Mouse (Mus musculus): ENCODE results near the gene Kdelr2. TPM values are rescaled to one million over a fixed set of nuclear protein-coding genes. Genes with fewer than 3 reads are reported as not detected.
A peak's percentile ranks its signal among the peaks of the same experiment; 100 is the strongest.
"Not testable (repeated sequence)": the region's sequence is repeated elsewhere in the genome, so short reads cannot be mapped to it uniquely, and the experiment has no call there.

Kdelr2 gene
- total RNA-seq (2021): 10 to 100 TPM; 48.8 to 53.8 TPM
- long read RNA-seq, transcript Kdelr2-201 (5 exons, 1,829 nt): major isoform, 25 of 27 reads
- long read RNA-seq, partial matches to known transcripts: 1 of 27 reads
- long read RNA-seq, other reads (novel, unspliced or antisense): 1 of 27 reads

- peak; percentile 82 to 89 for DNase-seq (ENCODE audit: low spot score in 2 of 2)
These were observed at the start of gene Kdelr2 for GRCm38 (mm10) chr5:143403221-143404147. TSS of gene Kdelr2 (plus strand) at chr5:143403838.

GRCm38 (mm10) chr5:143356017-143356416 lies 47.6 kb upstream of the Kdelr2 start:
- DNase-seq (ENCODE audit: low spot score in 2 of 2): no peak

GRCm38 (mm10) chr5:143356686-143357388 lies 46.8 kb upstream of the Kdelr2 start, which contains the start of gene Grid2ip:
TSS of gene Grid2ip (plus strand) at chr5:143357338.
- no peak for DNase-seq (ENCODE audit: low spot score in 2 of 2)

- DNase-seq (ENCODE audit: low spot score in 2 of 2): peak in 1 of 2 experiments; percentile 17
These were observed 46.1 kb upstream of the Kdelr2 start for GRCm38 (mm10) chr5:143357564-143357963.

GRCm38 (mm10) chr5:143359263-143359662 lies 44.4 kb upstream of the Kdelr2 start:
- no peak for DNase-seq (ENCODE audit: low spot score in 2 of 2)

- peak in 1 of 2 experiments; percentile 25 for DNase-seq (ENCODE audit: low spot score in 2 of 2)
These were observed 43.6 kb upstream of the Kdelr2 start for GRCm38 (mm10) chr5:143360000-143360399.

- DNase-seq (ENCODE audit: low spot score in 2 of 2): peak in 1 of 2 experiments; percentile 18
These were observed 42.2 kb upstream of the Kdelr2 start for GRCm38 (mm10) chr5:143361428-143361827.

- DNase-seq (ENCODE audit: low spot score in 2 of 2): peak; percentile 35 to 60
These were observed 39.7 kb upstream of the Kdelr2 start for GRCm38 (mm10) chr5:143363678-143364615.

- DNase-seq (ENCODE audit: low spot score in 2 of 2): no peak
These were observed 35.7 kb upstream of the Kdelr2 start for GRCm38 (mm10) chr5:143367931-143368330.

GRCm38 (mm10) chr5:143369611-143370255 lies 33.9 kb upstream of the Kdelr2 start:
- peak in 1 of 2 experiments; percentile 35 for DNase-seq (ENCODE audit: low spot score in 2 of 2)

- peak in 1 of 2 experiments; percentile 29 for DNase-seq (ENCODE audit: low spot score in 2 of 2)
These were observed 33.1 kb upstream of the Kdelr2 start for GRCm38 (mm10) chr5:143370416-143371145.

- DNase-seq (ENCODE audit: low spot score in 2 of 2): no peak
These were observed 32.5 kb upstream of the Kdelr2 start for GRCm38 (mm10) chr5:143371146-143371510.

- peak; percentile 21 to 36 for DNase-seq (ENCODE audit: low spot score in 2 of 2)
These were observed 30.8 kb upstream of the Kdelr2 start for GRCm38 (mm10) chr5:143372818-143373217.

GRCm38 (mm10) chr5:143375242-143375641 lies 28.4 kb upstream of the Kdelr2 start:
- DNase-seq (ENCODE audit: low spot score in 2 of 2): peak; percentile 75 to 82

- no peak for DNase-seq (ENCODE audit: low spot score in 2 of 2)
These were observed 27.5 kb upstream of the Kdelr2 start for GRCm38 (mm10) chr5:143376156-143376555.

- no peak for DNase-seq (ENCODE audit: low spot score in 2 of 2)
These were observed 16.6 kb upstream of the Kdelr2 start for GRCm38 (mm10) chr5:143386797-143387621.

- DNase-seq (ENCODE audit: low spot score in 2 of 2): no peak
These were observed 9.5 kb upstream of the Kdelr2 start for GRCm38 (mm10) chr5:143394184-143394583.

GRCm38 (mm10) chr5:143394966-143395365 lies 8.7 kb upstream of the Kdelr2 start:
- not testable (repeated sequence) for DNase-seq (ENCODE audit: low spot score in 2 of 2)
